Mouse (Mus musculus): ENCODE data around the gene Mfsd5. TPM values are rescaled to one million over a fixed set of nuclear protein-coding genes. Genes with fewer than 3 reads are reported as not detected.

The Mfsd5 gene
- polyA plus RNA-seq, 1 experiment: 23.2 TPM

DNA sequence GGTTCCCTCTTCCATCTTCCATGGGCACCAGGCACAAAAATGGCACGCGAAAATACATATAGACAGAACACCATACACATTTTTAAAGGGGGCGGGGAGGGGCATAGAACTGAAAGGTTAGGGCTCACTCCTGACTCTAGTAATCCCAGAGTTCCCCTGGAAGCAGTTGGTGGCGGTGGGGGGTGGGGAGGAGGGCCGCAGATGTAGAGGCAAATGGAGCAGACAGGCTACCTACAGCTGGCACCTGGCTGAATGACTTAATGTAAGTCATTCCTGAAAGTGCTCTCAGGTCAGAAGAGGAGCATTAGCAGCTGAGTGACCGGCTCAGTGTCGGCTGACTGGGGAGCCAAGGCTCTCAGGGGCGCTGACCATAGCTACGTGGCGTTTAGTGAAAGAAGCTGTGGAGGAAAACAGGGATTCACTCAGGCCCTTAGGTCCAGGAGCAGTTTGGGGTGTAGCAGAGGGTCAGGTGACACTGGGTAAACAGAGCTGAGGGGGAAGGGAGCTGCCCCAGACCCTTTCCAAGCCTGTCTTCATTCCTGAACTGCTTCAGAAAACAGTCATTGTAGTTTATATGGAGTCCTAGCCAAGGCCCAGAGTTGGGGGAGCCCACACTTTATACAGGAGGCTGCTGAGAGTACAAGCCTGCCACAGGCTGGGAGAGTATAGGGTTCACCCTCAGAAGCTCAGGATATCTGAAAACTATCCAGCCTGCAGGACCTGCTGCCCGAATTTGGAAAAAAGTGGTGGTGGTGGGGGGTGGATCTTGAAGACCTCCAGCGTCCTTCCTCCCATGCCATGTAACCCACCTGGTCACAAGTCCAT is 36.6 kb upstream of the Mfsd5 start:
- H3K36me3 ChIP-seq (ENCODE audit: control insufficient read depth, insufficient read depth, low read length, poor library complexity, severe bottlenecking): peaks cover 9% of the 10 kb centered on the region
- H3K9ac ChIP-seq (ENCODE audit: low read depth, poor library complexity, severe bottlenecking): peak overlapping the region; percentile 67
- H3K27me3 ChIP-seq (ENCODE audit: control insufficient read depth, insufficient read depth, low read length, poor library complexity, severe bottlenecking): no peaks in the 10 kb centered on the region
- no peaks in the 10 kb centered on the region for H3K9me3 ChIP-seq (replicated peaks; ENCODE audit: control insufficient read depth, insufficient read depth, low read length, poor library complexity, severe bottlenecking)
- peaks cover 6% of the 10 kb centered on the region for H3K4me1 ChIP-seq (ENCODE audit: control insufficient read depth, insufficient read depth, low read length)
- H3K27ac ChIP-seq (ENCODE audit: insufficient read depth, low read length): peak overlapping the region; percentile 94
- TF ChIP-seq POLR2A (IDR thresholded peaks at IDR 0.05; ENCODE audit: insufficient read depth, low read length): no peak
- TF ChIP-seq CTCF (IDR thresholded peaks at IDR 0.05; ENCODE audit: low read depth, low read length): no peak
- TF ChIP-seq EP300 (IDR thresholded peaks at IDR 0.05; ENCODE audit: insufficient read depth, low read depth, low read length): peak; percentile 61; the same call in 1 of the 2 replicates
- H3K4me3 ChIP-seq (ENCODE audit: low read depth, low read length): peak overlapping the region; percentile 44

DNA sequence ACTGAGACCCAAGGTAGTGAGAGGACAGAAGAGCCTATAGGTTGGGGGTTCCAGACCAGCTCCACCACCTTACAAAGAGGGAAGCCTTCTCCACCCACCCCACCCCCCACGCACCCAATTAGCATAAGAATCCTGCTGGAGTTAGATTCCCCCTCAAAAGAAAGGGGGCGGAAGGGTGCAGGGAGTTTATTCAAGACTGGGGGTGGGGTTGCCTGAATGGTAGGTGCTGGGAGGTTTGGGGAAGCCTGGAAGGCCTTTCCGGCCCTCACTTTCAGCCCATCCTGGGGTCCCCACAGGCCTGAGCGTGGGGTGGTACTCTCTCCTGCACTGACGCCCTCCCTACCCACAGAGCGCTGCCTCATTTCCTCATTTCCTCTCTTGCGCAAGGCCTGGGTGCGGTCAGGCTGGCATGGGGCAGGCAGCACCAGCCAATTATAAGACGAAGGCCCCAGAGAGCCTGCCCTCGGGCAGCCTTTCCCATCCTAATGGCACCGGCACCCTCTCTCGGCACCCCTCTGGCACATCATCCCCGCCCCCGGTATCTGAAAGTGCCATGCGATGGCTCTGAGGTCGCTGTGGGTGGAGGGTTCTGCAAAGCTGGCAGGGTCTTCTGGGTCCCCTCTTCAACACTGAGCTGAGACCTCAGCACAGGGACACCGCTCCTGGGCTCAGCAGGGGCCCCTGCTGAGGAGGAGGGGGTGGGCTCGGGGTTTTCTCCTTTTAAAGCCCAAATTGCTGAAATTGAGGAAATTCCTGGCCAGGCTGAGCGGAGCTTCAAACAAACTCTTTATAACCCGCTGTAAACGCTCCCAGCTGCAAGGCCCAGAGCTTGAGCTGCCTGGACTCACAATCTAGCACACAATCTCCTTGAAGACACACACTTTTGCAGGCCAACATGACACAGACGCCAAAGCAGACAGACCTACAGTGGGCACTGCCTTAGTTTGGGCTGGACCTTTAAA is 35.7 kb upstream of the Mfsd5 start:
- no peak for TF ChIP-seq POLR2A (IDR thresholded peaks at IDR 0.05; ENCODE audit: insufficient read depth, low read length)
- peak; percentile 95 for TF ChIP-seq EP300 (IDR thresholded peaks at IDR 0.05; ENCODE audit: insufficient read depth, low read depth, low read length)

GRCm38 (mm10) chr15:102244306-102245191 is 34.7 kb upstream of the Mfsd5 start:
- TF ChIP-seq CTCF (IDR thresholded peaks at IDR 0.05; ENCODE audit: low read depth, low read length) (no peak), EP300 (IDR thresholded peaks at IDR 0.05; ENCODE audit: insufficient read depth, low read depth, low read length) (no peak), POLR2A (IDR thresholded peaks at IDR 0.05; ENCODE audit: insufficient read depth, low read length) (no peak)
- Histone ChIP-seq H3K9me3 (replicated peaks; ENCODE audit: control insufficient read depth, insufficient read depth, low read length, poor library complexity, severe bottlenecking) (no peaks in the 10 kb centered on the region), H3K4me1 (ENCODE audit: control insufficient read depth, insufficient read depth, low read length) (peaks cover 6% of the 10 kb centered on the region), H3K36me3 (ENCODE audit: control insufficient read depth, insufficient read depth, low read length, poor library complexity, severe bottlenecking) (no peaks in the 10 kb centered on the region), H3K9ac (ENCODE audit: low read depth, poor library complexity, severe bottlenecking) (peak overlapping the region; percentile 67), H3K4me3 (ENCODE audit: low read depth, low read length) (peak overlapping the region; percentile 83), H3K27me3 (ENCODE audit: control insufficient read depth, insufficient read depth, low read length, poor library complexity, severe bottlenecking) (no peaks in the 10 kb centered on the region), H3K27ac (ENCODE audit: insufficient read depth, low read length) (peak overlapping the region; percentile 86)

More for the DNA sequence above, 35.7 kb upstream of the Mfsd5 start:
- H3K9me3 ChIP-seq (replicated peaks; ENCODE audit: control insufficient read depth, insufficient read depth, low read length, poor library complexity, severe bottlenecking): no peaks in the 10 kb centered on the region
- peaks cover 3% of the 10 kb centered on the region; the same call in 1 of the 2 replicates for H3K36me3 ChIP-seq (ENCODE audit: control insufficient read depth, insufficient read depth, low read length, poor library complexity, severe bottlenecking)
- H3K27me3 ChIP-seq (ENCODE audit: control insufficient read depth, insufficient read depth, low read length, poor library complexity, severe bottlenecking): no peaks in the 10 kb centered on the region
- peak overlapping the region; percentile 67 for H3K9ac ChIP-seq (ENCODE audit: low read depth, poor library complexity, severe bottlenecking)
- H3K4me3 ChIP-seq (ENCODE audit: low read depth, low read length): peak overlapping the region; percentile 71
- peak overlapping the region; percentile 94 for H3K27ac ChIP-seq (ENCODE audit: insufficient read depth, low read length)
- H3K4me1 ChIP-seq (ENCODE audit: control insufficient read depth, insufficient read depth, low read length): peaks cover 6% of the 10 kb centered on the region

- H3K4me1 ChIP-seq (ENCODE audit: control insufficient read depth, insufficient read depth, low read length): peaks cover 8% of the 10 kb centered on the region
- H3K9ac ChIP-seq (ENCODE audit: low read depth, poor library complexity, severe bottlenecking): peak overlapping the region; percentile 67
- H3K27ac ChIP-seq (ENCODE audit: insufficient read depth, low read length): peak overlapping the region; percentile 77
- no peaks in the 10 kb centered on the region for H3K9me3 ChIP-seq (replicated peaks; ENCODE audit: control insufficient read depth, insufficient read depth, low read length, poor library complexity, severe bottlenecking)
- H3K36me3 ChIP-seq (ENCODE audit: control insufficient read depth, insufficient read depth, low read length, poor library complexity, severe bottlenecking): no peaks in the 10 kb centered on the region
- H3K4me3 ChIP-seq (ENCODE audit: low read depth, low read length): peak overlapping the region; percentile 83
- H3K27me3 ChIP-seq (ENCODE audit: control insufficient read depth, insufficient read depth, low read length, poor library complexity, severe bottlenecking): no peaks in the 10 kb centered on the region
- no peak for TF ChIP-seq CTCF (IDR thresholded peaks at IDR 0.05; ENCODE audit: low read depth, low read length)
- TF ChIP-seq POLR2A (IDR thresholded peaks at IDR 0.05; ENCODE audit: insufficient read depth, low read length): no peak
- no peak for TF ChIP-seq EP300 (IDR thresholded peaks at IDR 0.05; ENCODE audit: insufficient read depth, low read depth, low read length)
Measured at GRCm38 (mm10) chr15:102245461-102245881, 33.8 kb upstream of the Mfsd5 start.

All from ES-Bruce4 (cell line).